Mouse (Mus musculus): Measurements from ENCODE around the gene Mrps25.

- no peak for TF ChIP-seq ZC3H11A (IDR thresholded peaks at IDR 0.05; ENCODE audit: borderline replicate concordance, low read depth, low read length)
- no peak for TF ChIP-seq MAFK (IDR thresholded peaks at IDR 0.05; ENCODE audit: insufficient read depth, low read depth, low read length)
- TF ChIP-seq ZNF384 (IDR thresholded peaks at IDR 0.05; ENCODE audit: low read depth, low read length) = no peak
- no peak for TF ChIP-seq CHD2 (IDR thresholded peaks at IDR 0.05; ENCODE audit: low read depth, low read length)
Measured at GRCm38 (mm10) chr6:92183621-92184131, at the start of gene Mrps25.
